Mouse (Mus musculus) ES-E14 (cell line): Measurements from ENCODE around the gene Hrh2. TPM values are rescaled to one million over a fixed set of nuclear protein-coding genes. Genes with fewer than 3 reads are reported as not detected.

Source experiments
- DNase-seq: peaks from one replicate; pipeline ENCODE4 v3.0.0-alpha.2; 2013; ENCODE audit warnings: low read depth, low spot score
- H3K27ac ChIP-seq: 2 replicates; pipeline ENCODE4 v1.5.1; 2012; ENCODE audit warnings: low read depth, mild to moderate bottlenecking, low read length, moderate library complexity, mixed read lengths; ENCODE audit not compliant: poor library complexity, insufficient read depth, severe bottlenecking
- H3K36me3 ChIP-seq: 2 replicates; pipeline ENCODE4 v1.6.1; 2012; ENCODE audit warnings: mild to moderate bottlenecking, low read length, moderate library complexity, mixed read lengths; ENCODE audit not compliant: control insufficient read depth, poor library complexity, insufficient read depth, severe bottlenecking
- H3K4me1 ChIP-seq, 2 experiments: fragments of 150-350 bp in 1 of 2; sonication (generic) in 1 of 2; 2 replicates each; pipeline ENCODE4 v1.6.1; 2012; ENCODE audit warnings: low read length in 2 of 2, mild to moderate bottlenecking in 1 of 2, mixed read lengths in 1 of 2; ENCODE audit not compliant: control insufficient read depth in 2 of 2, insufficient read depth in 2 of 2, poor library complexity in 1 of 2
- H3K4me3 ChIP-seq, 2 experiments: fragments of 150-350 bp in 1 of 2; sonication (generic) in 1 of 2; 2 replicates each; pipeline ENCODE4 v1.5.1; 2012; ENCODE audit warnings: low read length in 2 of 2, low read depth in 1 of 2, mild to moderate bottlenecking in 1 of 2, mixed read lengths in 1 of 2; ENCODE audit not compliant: insufficient read depth in 1 of 2, poor library complexity in 1 of 2, severe bottlenecking in 1 of 2
- H3K9ac ChIP-seq: 2 replicates; pipeline ENCODE4 v1.6.1; 2012; ENCODE audit warnings: low read depth, mild to moderate bottlenecking, low read length, mixed read lengths; ENCODE audit not compliant: poor library complexity, insufficient read depth, severe bottlenecking
- H3K9me3 ChIP-seq: fragments of 150-350 bp; sonication (generic); 2 replicates; pipeline ENCODE4 v1.6.1; 2012; ENCODE audit warnings: low read depth, mild to moderate bottlenecking, low read length; ENCODE audit not compliant: control insufficient read depth, insufficient read depth
- CHD2 ChIP-seq: IDR thresholded peaks from 2 replicates; pipeline ENCODE4 v1.6.1; 2014; ENCODE audit warnings: mild to moderate bottlenecking, low read depth, low read length, inconsistent platforms
- HCFC1 ChIP-seq: IDR thresholded peaks from 2 replicates; pipeline ENCODE4 v1.6.1; 2012; ENCODE audit warnings: low read length, inconsistent platforms, borderline replicate concordance; ENCODE audit not compliant: insufficient read depth
- MAFK ChIP-seq: IDR thresholded peaks from 2 replicates; pipeline ENCODE4 v1.6.1; 2014; ENCODE audit warnings: mild to moderate bottlenecking, low read depth, low read length, inconsistent platforms; ENCODE audit not compliant: insufficient read depth
- ZC3H11A ChIP-seq: IDR thresholded peaks from 2 replicates; pipeline ENCODE4 v1.6.1; 2012; ENCODE audit warnings: low read depth, mild to moderate bottlenecking, inconsistent platforms, low read length, borderline replicate concordance
- ZNF384 ChIP-seq: IDR thresholded peaks from 2 replicates; pipeline ENCODE4 v1.6.1; 2012; ENCODE audit warnings: low read depth, low read length, inconsistent platforms
- in situ Hi-C, 2 experiments: fragments of 600-800 bp; cut with MboI; formaldehyde crosslinking; loops; one replicate each; pipeline ENCODE4 v1.15.1; 2025; ENCODE audit warnings: low sequenced_read_pairs in 2 of 2, inconsistent platforms in 1 of 2; ENCODE audit not compliant: unreplicated experiment in 2 of 2
- total RNA-seq: library from RNA; depleted of rRNA; stranded (reverse); fragments of 300-350 nt; gene quantifications from 2 replicates; pipeline ENCODE4 v1.2.3, GENCODE M21; 2012; rRNA removed

Gene Hrh2
- 0.62 and 0.79 TPM in 2 replicates for total RNA-seq

DNA sequence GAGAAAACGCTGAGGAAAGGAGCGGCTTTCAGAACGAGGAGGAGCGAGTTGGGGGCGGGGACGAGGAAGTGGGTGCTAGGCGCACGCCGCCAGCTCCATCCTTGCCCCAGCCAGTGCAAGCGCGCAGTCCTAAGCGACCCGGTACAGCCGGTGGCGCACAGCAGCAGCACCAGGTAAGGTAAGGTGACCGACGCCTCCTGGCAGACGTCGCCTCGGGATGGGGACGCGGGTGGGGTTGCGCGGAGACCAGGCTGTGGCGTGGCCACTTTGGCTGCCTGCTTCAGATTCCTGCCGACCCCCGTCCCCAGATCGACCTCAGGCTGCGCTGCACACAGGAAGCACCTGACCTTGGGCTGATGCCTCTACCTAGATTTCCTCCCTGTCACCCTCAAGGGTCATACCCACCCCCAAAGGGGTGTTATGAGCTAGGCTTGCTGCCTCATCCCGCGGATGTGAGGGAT is at the start of gene Hrh2:
Gene Hrh2 (plus strand): TSS at position 109 of the 461 bp plus-strand sequence.
- peaks cover 2% of the 10 kb centered on the region in 2 experiments; a peak in 2 of 4 replicates for H3K4me1 ChIP-seq
- peak within 1 kb of the TSS; percentile 70 to 87 for H3K4me3 ChIP-seq
- no peaks in the 10 kb centered on the region for H3K9me3 ChIP-seq
- H3K9ac ChIP-seq = peak within 1 kb of the TSS; percentile 71
- DNase-seq = no peak
- H3K27ac ChIP-seq = no peak within 1 kb of the TSS
- in situ Hi-C loops = no loop called here
- H3K36me3 ChIP-seq = no peaks in the 10 kb centered on the region
- TF ChIP-seq CHD2 = no peak
- no peak for TF ChIP-seq MAFK
- TF ChIP-seq HCFC1 = no peak
- TF ChIP-seq ZC3H11A = no peak
- no peak for TF ChIP-seq ZNF384

DNA sequence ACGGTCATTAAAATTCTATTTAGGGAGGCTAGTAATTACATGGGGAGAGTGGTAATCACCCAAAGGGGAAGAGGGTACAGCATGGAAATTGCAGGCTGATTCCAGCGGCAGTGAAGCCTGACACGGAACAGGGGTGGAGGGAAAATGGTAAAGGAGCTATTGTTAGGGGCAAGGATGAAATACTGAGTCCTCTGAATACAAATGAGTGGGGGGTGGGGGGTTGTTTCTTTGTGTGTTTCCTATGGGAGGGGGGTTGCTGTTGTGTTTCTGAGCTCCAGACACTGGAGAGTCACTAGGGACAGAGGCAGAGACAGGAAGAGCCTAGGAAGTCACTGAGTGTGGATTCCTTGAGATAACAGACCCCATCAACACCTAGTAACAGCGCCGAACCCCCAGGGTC is 48.1 kb upstream of the Hrh2 start:
- in situ Hi-C loops = no loop called here
- H3K9me3 ChIP-seq = no peaks in the 10 kb centered on the region
- no peak for DNase-seq
- H3K4me3 ChIP-seq = no peak overlapping the region
- no peak overlapping the region for H3K27ac ChIP-seq
- H3K9ac ChIP-seq = no peak overlapping the region
- no peaks in the 10 kb centered on the region for H3K36me3 ChIP-seq
- no peak for TF ChIP-seq HCFC1
- TF ChIP-seq ZNF384 = no peak
- no peak for TF ChIP-seq CHD2
- no peak for TF ChIP-seq ZC3H11A
- TF ChIP-seq MAFK = no peak
- peaks cover 0 to 2% of the 10 kb centered on the region in 2 experiments; a peak in 1 of 4 replicates for H3K4me1 ChIP-seq

DNA sequence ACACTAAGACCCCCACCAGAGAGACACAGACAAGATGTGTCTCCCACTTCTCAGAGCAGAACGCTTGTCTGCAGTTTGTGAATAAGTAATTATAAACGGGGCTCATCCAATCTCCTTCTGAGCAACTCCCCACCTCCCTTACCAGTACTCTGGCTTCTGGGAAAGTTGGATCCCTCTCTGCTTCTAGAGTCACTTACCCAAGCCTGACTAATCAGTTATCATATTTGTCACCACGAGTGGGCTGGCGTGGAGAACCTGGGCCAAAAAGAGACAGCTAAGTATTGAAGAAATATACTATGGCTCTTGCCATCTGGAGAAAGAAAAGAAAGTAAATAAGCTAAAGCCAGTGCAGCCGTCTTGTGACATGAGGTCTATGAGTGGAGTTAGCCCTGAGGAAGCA is 47.3 kb upstream of the Hrh2 start:
- no peak overlapping the region for H3K27ac ChIP-seq

DNA sequence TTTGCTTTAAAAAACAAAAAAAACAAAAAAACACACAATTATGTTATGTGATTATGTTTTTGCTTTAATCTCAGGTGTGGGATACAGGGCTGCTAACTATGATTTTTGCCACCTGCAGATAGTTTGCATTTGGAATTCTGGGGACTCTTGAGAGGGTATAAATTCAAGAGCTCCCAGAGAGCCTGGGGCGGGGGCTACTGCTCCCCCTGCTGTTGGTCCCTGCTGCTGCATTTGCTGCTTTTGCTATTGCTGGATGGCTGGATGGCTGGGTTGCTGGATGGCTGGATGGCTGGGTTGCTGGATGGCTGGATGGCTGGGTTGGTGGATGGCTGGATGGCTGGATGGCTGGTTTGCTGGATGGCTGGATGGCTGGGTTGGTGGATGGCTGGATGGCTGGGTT is 44.6 kb upstream of the Hrh2 start:
- Histone ChIP-seq H3K36me3 (no peaks in the 10 kb centered on the region), H3K4me3 (no peak overlapping the region), H3K9ac (no peak overlapping the region), H3K27ac (no peak overlapping the region), H3K4me1 (peaks cover 0 to 3% of the 10 kb centered on the region in 2 experiments; a peak in 1 of 4 replicates), H3K9me3 (no peaks in the 10 kb centered on the region)
- no peak for DNase-seq
- TF ChIP-seq ZC3H11A (no peak), CHD2 (no peak)
- in situ Hi-C loops = no loop called here

More for the DNA sequence above, 47.3 kb upstream of the Hrh2 start:
- Histone ChIP-seq H3K4me3 (no peak overlapping the region), H3K36me3 (no peaks in the 10 kb centered on the region), H3K9ac (no peak overlapping the region), H3K9me3 (no peaks in the 10 kb centered on the region), H3K4me1 (peaks cover 0 to 2% of the 10 kb centered on the region in 2 experiments; a peak in 1 of 4 replicates)
- TF ChIP-seq MAFK (no peak), CHD2 (no peak), ZC3H11A (no peak), HCFC1 (no peak), ZNF384 (no peak)
- in situ Hi-C loops = no loop called here
- no peak for DNase-seq

DNA sequence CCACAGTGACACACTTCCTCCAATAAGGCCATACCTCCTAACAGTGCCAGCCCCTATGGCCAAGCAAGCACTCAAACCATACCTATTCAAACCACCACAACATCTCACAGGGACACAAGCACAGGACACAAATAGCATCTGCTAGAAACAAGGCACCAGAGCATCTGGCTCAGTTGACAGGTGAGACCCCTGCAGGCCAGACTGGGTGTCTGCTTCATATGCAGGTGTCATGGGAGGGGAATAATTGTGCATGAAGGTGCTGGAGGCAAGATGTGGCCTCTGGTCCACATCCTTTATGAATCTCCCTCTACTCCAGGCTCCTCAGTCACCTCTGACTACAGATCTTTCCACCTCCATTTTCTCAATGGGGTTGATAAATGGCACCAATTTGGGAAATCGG is 39.5 kb upstream of the Hrh2 start:
- in situ Hi-C loops = no loop called here
- no peak overlapping the region for H3K27ac ChIP-seq
- peaks cover 0 to 13% of the 10 kb centered on the region in 2 experiments; a peak in 2 of 4 replicates for H3K4me1 ChIP-seq
- TF ChIP-seq MAFK = no peak
- no peak for TF ChIP-seq CHD2
- peak overlapping the region; percentile 35 to 48; a peak in 3 of 4 replicates for H3K4me3 ChIP-seq
- H3K36me3 ChIP-seq = no peaks in the 10 kb centered on the region
- no peak for DNase-seq
- no peaks in the 10 kb centered on the region for H3K9me3 ChIP-seq
- H3K9ac ChIP-seq = no peak overlapping the region
